Mouse (Mus musculus): ENCODE results near the gene Prph2. TPM values are rescaled to one million over a fixed set of nuclear protein-coding genes. Genes with fewer than 3 reads are reported as not detected.

The Prph2 gene
- polyA plus RNA-seq, 1 experiment from 2014 or later = not detected

- H3K36me3 ChIP-seq (ENCODE audit: control insufficient read depth, insufficient read depth) = peaks cover 77% of the 10 kb centered on the region
- H3K27me3 ChIP-seq (ENCODE audit: control insufficient read depth, insufficient read depth, low read length) = no peaks in the 10 kb centered on the region
- no peak overlapping the region for H3K9ac ChIP-seq (ENCODE audit: low read length)
- no peak overlapping the region for H3K27ac ChIP-seq (ENCODE audit: low read length)
- no peak overlapping the region for H3K4me3 ChIP-seq (ENCODE audit: low read length)
- H3K4me1 ChIP-seq (ENCODE audit: control insufficient read depth, insufficient read depth, low read length) = no peaks in the 10 kb centered on the region
- no peak overlapping the region for H3K4me2 ChIP-seq (ENCODE audit: low read depth, low read length)
- H3K9me3 ChIP-seq (replicated peaks; ENCODE audit: control insufficient read depth, low read length) = no peaks in the 10 kb centered on the region
- no peak for ATAC-seq (replicated peaks; ENCODE audit: extremely low read depth, insufficient read depth, low FRiP score)
- 80% methylated on average over 19 of the region's 19 CpGs for WGBS
These were observed 23.5 kb downstream of the Prph2 start for GRCm38 (mm10) chr17:46933557-46934348.

GRCm38 (mm10) chr17:46940461-46940860, 30.2 kb downstream of the Prph2 start:
- Histone ChIP-seq H3K9me3 (replicated peaks; ENCODE audit: control insufficient read depth, low read length) (no peaks in the 10 kb centered on the region), H3K4me2 (ENCODE audit: low read depth, low read length) (no peak overlapping the region), H3K27me3 (ENCODE audit: control insufficient read depth, insufficient read depth, low read length) (no peaks in the 10 kb centered on the region), H3K36me3 (ENCODE audit: control insufficient read depth, insufficient read depth) (peaks cover 85% of the 10 kb centered on the region), H3K27ac (ENCODE audit: low read length) (no peak overlapping the region), H3K4me1 (ENCODE audit: control insufficient read depth, insufficient read depth, low read length) (peaks cover 8% of the 10 kb centered on the region), H3K4me3 (ENCODE audit: low read length) (no peak overlapping the region), H3K9ac (ENCODE audit: low read length) (no peak overlapping the region)
- WGBS = 94% methylated on average over 8 of the region's 8 CpGs
- no peak for ATAC-seq (replicated peaks; ENCODE audit: extremely low read depth, insufficient read depth, low FRiP score)

- WGBS = 94% methylated on average over 9 of the region's 9 CpGs
These were observed 32.2 kb downstream of the Prph2 start for GRCm38 (mm10) chr17:46942421-46942820.

GRCm38 (mm10) chr17:46946276-46946675, 36.0 kb downstream of the Prph2 start:
- no peaks in the 10 kb centered on the region for H3K27me3 ChIP-seq (ENCODE audit: control insufficient read depth, insufficient read depth, low read length)
- no peak overlapping the region for H3K9ac ChIP-seq (ENCODE audit: low read length)
- H3K27ac ChIP-seq (ENCODE audit: low read length) = no peak overlapping the region
- no peak overlapping the region for H3K4me2 ChIP-seq (ENCODE audit: low read depth, low read length)
- no peaks in the 10 kb centered on the region for H3K9me3 ChIP-seq (replicated peaks; ENCODE audit: control insufficient read depth, low read length)
- no peak overlapping the region for H3K4me3 ChIP-seq (ENCODE audit: low read length)
- H3K4me1 ChIP-seq (ENCODE audit: control insufficient read depth, insufficient read depth, low read length) = peaks cover 8% of the 10 kb centered on the region
- H3K36me3 ChIP-seq (ENCODE audit: control insufficient read depth, insufficient read depth) = peaks cover 62% of the 10 kb centered on the region
- WGBS = 91% methylated on average over 9 of the region's 9 CpGs
- ATAC-seq (replicated peaks; ENCODE audit: extremely low read depth, insufficient read depth, low FRiP score) = no peak

More at GRCm38 (mm10) chr17:46942421-46942820, 32.2 kb downstream of the Prph2 start:
- Histone ChIP-seq H3K36me3 (ENCODE audit: control insufficient read depth, insufficient read depth) (peaks cover 79% of the 10 kb centered on the region), H3K4me1 (ENCODE audit: control insufficient read depth, insufficient read depth, low read length) (peaks cover 8% of the 10 kb centered on the region), H3K9ac (ENCODE audit: low read length) (no peak overlapping the region), H3K4me3 (ENCODE audit: low read length) (no peak overlapping the region), H3K27ac (ENCODE audit: low read length) (no peak overlapping the region), H3K4me2 (ENCODE audit: low read depth, low read length) (no peak overlapping the region), H3K9me3 (replicated peaks; ENCODE audit: control insufficient read depth, low read length) (no peaks in the 10 kb centered on the region), H3K27me3 (ENCODE audit: control insufficient read depth, insufficient read depth, low read length) (no peaks in the 10 kb centered on the region)
- ATAC-seq (replicated peaks; ENCODE audit: extremely low read depth, insufficient read depth, low FRiP score) = no peak

- Histone ChIP-seq H3K27me3 (ENCODE audit: control insufficient read depth, insufficient read depth, low read length) (no peaks in the 10 kb centered on the region), H3K4me3 (ENCODE audit: low read length) (no peak overlapping the region), H3K9me3 (replicated peaks; ENCODE audit: control insufficient read depth, low read length) (no peaks in the 10 kb centered on the region), H3K4me1 (ENCODE audit: control insufficient read depth, insufficient read depth, low read length) (peaks cover 8% of the 10 kb centered on the region), H3K27ac (ENCODE audit: low read length) (no peak overlapping the region), H3K4me2 (ENCODE audit: low read depth, low read length) (no peak overlapping the region), H3K9ac (ENCODE audit: low read length) (no peak overlapping the region), H3K36me3 (ENCODE audit: control insufficient read depth, insufficient read depth) (peaks cover 81% of the 10 kb centered on the region)
- 88% methylated on average over 2 of the region's 2 CpGs for WGBS
- no peak for ATAC-seq (replicated peaks; ENCODE audit: extremely low read depth, insufficient read depth, low FRiP score)
These were observed 47.8 kb downstream of the Prph2 start for GRCm38 (mm10) chr17:46958045-46958444.

- Histone ChIP-seq H3K9me3 (replicated peaks; ENCODE audit: control insufficient read depth, low read length) (no peaks in the 10 kb centered on the region), H3K9ac (ENCODE audit: low read length) (0 out of 2 replicates have a peak overlapping the region, but pooled peaks have one; percentile 3), H3K4me3 (ENCODE audit: low read length) (no peak overlapping the region), H3K4me2 (ENCODE audit: low read depth, low read length) (no peak overlapping the region), H3K27me3 (ENCODE audit: control insufficient read depth, insufficient read depth, low read length) (no peaks in the 10 kb centered on the region), H3K4me1 (ENCODE audit: control insufficient read depth, insufficient read depth, low read length) (peaks cover 8% of the 10 kb centered on the region), H3K27ac (ENCODE audit: low read length) (peak overlapping the region; percentile 86), H3K36me3 (ENCODE audit: control insufficient read depth, insufficient read depth) (peaks cover 83% of the 10 kb centered on the region)
- 50% methylated on average over 10 of the region's 10 CpGs for WGBS
- peak; percentile 85 for ATAC-seq (replicated peaks; ENCODE audit: extremely low read depth, insufficient read depth, low FRiP score)
These were observed 50.0 kb downstream of the Prph2 start for GRCm38 (mm10) chr17:46960216-46960615.

- Histone ChIP-seq H3K27me3 (ENCODE audit: control insufficient read depth, insufficient read depth, low read length) (no peaks in the 10 kb centered on the region), H3K4me2 (ENCODE audit: low read depth, low read length) (no peak overlapping the region), H3K9ac (ENCODE audit: low read length) (no peak overlapping the region), H3K9me3 (replicated peaks; ENCODE audit: control insufficient read depth, low read length) (no peaks in the 10 kb centered on the region), H3K4me3 (ENCODE audit: low read length) (no peak overlapping the region), H3K27ac (ENCODE audit: low read length) (no peak overlapping the region), H3K4me1 (ENCODE audit: control insufficient read depth, insufficient read depth, low read length) (peaks cover 8% of the 10 kb centered on the region), H3K36me3 (ENCODE audit: control insufficient read depth, insufficient read depth) (peaks cover 83% of the 10 kb centered on the region)
- WGBS = 67% methylated on average over 3 of the region's 3 CpGs
- no peak for ATAC-seq (replicated peaks; ENCODE audit: extremely low read depth, insufficient read depth, low FRiP score)
These were observed 51.9 kb downstream of the Prph2 start for GRCm38 (mm10) chr17:46962153-46962552.

- Histone ChIP-seq H3K4me1 (ENCODE audit: control insufficient read depth, insufficient read depth, low read length) (peaks cover 8% of the 10 kb centered on the region), H3K4me3 (ENCODE audit: low read length) (no peak overlapping the region), H3K9ac (ENCODE audit: low read length) (no peak overlapping the region), H3K36me3 (ENCODE audit: control insufficient read depth, insufficient read depth) (peaks cover 83% of the 10 kb centered on the region), H3K27me3 (ENCODE audit: control insufficient read depth, insufficient read depth, low read length) (no peaks in the 10 kb centered on the region), H3K27ac (ENCODE audit: low read length) (no peak overlapping the region), H3K9me3 (replicated peaks; ENCODE audit: control insufficient read depth, low read length) (no peaks in the 10 kb centered on the region), H3K4me2 (ENCODE audit: low read depth, low read length) (no peak overlapping the region)
- 90% methylated on average over 13 of the region's 13 CpGs for WGBS
- no peak for ATAC-seq (replicated peaks; ENCODE audit: extremely low read depth, insufficient read depth, low FRiP score)
These were observed 52.9 kb downstream of the Prph2 start for GRCm38 (mm10) chr17:46963186-46963585.

- WGBS = 88% methylated on average over 14 of the region's 14 CpGs
- no peak for ATAC-seq (replicated peaks; ENCODE audit: extremely low read depth, insufficient read depth, low FRiP score)
- no peaks in the 10 kb centered on the region for H3K4me1 ChIP-seq (ENCODE audit: control insufficient read depth, insufficient read depth, low read length)
These were observed 56.6 kb downstream of the Prph2 start for GRCm38 (mm10) chr17:46966892-46967291.

More at GRCm38 (mm10) chr17:46966892-46967291, 56.6 kb downstream of the Prph2 start:
- no peak overlapping the region for H3K9ac ChIP-seq (ENCODE audit: low read length)
- H3K4me2 ChIP-seq (ENCODE audit: low read depth, low read length) = no peak overlapping the region
- H3K27ac ChIP-seq (ENCODE audit: low read length) = no peak overlapping the region
- H3K4me3 ChIP-seq (ENCODE audit: low read length) = no peak overlapping the region
- no peaks in the 10 kb centered on the region for H3K27me3 ChIP-seq (ENCODE audit: control insufficient read depth, insufficient read depth, low read length)
- H3K9me3 ChIP-seq (replicated peaks; ENCODE audit: control insufficient read depth, low read length) = no peaks in the 10 kb centered on the region
- peaks cover 83% of the 10 kb centered on the region for H3K36me3 ChIP-seq (ENCODE audit: control insufficient read depth, insufficient read depth)
